Mouse (Mus musculus) kidney, postnatal 4 days (tissue): ENCODE measurements around the gene Kif1c.

Source experiments
- DNase-seq, 2 experiments: peaks; one replicate each; pipeline ENCODE4 v3.0.0; 2021; ENCODE audit warnings: mixed read lengths in 2 of 2

Gene Kif1c

DNA sequence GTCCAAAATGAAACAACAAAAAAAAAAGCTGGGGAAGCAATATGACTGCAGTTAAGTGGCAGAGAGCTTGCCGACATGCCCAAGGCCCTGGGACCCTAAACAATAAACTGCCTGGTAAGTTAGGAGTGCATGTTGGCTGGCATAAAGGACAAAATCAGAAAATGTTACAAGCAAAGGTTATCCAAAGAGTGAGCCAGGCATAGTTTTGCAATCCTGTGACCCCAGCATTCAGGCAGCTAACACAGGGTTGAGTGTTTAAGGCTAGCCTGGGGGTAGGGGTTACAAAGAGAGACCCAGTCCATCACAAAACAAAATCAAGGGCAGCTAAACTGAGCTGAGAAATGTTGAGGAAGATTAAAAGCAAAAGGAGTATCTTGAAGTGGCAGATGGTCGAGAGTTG, 1.3 kb upstream of the Kif1c start:
- no peak for DNase-seq

DNA sequence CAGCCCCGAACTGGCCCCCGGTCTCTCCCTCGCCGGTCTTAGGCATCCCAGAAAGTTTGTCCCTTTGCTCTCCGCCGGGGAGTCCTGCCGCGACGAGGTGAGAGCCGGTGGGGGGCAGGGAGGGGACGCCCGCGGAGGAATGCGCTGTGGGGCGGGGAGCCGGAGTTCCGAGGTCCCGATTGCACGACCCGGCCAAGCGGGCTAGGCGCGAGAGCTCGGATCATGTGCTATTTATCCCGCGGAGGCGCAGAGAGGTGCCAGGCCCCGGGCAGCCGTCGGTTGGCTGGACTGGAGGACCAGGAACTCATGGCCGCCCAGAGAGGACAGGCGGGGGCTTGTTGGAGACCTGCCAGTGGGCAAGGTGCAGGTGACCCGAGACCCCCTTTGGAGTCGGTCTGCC, 265 bp downstream of the Kif1c start:
- DNase-seq = peak; percentile 81 to 87

DNA sequence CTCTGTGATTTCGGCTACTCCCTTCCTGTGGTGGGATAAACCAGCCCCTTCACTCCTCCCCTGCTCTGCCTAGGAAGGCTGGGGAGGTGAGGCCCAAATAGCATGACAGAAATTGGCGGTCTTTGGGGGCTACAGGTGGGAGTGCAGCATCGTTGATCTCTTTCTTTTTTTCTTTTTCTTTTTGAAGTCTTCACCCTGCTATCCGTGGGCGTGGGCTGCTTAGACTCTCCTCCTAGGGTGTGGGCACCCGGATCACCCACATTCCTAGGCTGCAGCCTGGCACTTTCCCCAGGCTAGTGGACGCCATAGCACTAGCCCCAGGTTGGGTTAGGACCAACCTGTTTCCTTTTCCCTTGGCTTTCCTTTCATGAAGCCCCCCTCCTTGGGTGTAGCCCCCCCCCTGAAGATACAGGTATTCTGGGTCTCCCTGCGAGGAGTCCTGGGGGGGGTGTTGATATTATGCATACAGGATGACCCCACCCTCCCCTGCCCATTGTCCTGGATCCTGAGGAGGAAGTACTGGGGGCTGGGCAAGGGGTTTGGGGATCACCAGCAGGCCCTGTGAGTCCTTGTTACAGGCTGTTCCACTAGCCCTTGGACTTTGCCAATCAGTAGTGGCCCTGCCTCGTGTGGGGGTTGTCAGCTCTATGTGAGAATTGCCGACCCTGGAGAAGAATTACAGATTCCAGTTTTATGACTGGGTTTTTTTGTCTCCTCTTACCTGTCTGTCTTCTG, 1.0 kb downstream of the Kif1c start:
- DNase-seq = peak in 1 of 2 experiments; percentile 39

DNA sequence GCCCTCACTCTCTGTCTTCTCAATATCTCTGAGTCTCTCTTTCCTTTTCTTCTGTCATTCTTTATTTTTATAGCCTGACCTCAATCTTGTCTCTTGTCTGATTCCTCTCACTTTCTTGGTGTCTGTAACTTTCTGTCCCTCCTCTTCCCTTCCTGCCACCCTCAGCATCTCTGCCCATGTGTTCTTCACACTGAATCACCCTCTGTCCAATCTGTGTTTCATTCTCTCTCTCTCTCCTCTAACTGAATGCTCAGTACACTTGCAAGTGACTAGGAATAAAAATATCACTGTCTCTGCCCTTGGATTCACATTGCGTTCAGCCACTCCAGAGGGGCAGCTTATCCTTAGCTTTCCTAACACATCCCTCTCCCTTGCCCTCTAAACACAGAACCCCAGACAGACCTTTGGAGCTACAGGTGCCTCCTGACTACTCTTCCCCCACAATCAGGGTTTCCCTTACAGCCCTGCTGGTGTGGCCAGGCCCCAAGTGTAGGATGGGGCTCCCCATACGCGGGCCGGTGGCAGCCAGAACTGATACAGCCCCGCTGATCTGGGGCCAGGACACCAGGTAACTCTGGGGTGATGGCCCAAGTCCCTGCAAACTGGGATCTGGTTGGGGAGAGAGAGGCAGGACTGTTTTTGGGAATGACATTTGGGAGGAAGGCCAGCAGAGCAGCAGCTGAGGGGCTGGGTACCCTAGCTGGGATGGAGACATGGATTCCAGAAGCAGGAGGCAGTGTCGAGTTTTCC, 1.8 kb downstream of the Kif1c start:
- no peak for DNase-seq

DNA sequence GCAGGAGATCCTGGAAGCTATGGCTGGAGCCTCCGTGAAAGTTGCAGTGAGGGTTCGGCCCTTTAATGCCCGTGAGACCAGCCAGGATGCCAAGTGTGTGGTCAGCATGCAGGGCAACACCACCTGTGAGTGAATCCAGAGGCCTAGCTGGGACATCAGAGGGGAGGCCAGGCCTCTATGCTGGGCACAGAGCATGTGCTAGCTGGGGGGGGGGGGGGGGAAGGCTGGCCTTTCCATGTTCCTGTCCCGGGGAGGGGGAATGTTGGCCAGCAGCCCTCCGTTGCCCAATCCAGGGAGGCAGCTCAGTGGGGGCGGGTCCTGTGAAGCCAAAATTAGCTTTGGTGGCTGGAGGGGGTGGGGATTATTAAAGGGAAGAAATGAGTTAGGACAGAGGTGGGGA, 2.4 kb downstream of the Kif1c start:
- peak in 1 of 2 experiments; percentile 12 for DNase-seq

DNA sequence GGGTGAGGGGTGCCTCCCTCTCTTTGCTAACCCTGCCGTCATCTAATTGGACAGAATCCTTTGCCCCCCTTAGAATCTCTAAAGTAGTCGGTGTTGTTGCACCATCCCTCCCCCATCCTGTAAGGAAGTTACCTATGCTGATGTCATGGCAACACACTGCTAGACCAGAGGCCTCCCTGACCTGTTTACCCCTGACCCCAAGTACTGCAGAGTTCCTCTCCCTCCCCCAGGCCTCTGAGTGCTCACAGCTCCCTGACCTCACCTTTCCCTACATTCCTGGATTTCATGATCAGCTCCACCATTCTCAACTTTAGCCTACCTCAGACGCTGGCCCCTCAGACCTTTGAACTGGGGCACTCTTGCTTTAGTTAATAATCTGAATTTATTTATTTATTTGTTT, 5.8 kb downstream of the Kif1c start:
- DNase-seq = no peak

DNA sequence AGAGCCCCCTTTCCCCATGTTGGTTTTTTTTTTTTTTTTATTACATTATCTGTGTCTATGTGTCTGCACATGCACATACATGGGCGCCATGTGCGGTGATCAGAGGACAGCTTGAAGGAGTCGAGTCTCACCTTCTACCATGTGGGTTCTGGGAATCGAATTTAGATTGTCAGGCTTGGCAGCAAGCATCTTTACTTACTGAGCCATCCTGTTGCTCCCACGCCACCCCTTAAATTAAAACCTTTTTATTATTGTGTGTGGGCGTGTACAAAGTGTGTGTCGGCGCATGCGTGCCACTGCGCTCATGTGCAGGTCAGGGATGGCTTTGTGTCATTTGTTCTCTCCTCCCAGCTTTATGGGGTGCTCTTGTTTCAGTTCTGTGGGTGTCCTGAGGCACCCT, 10.7 kb downstream of the Kif1c start:
- DNase-seq = no peak

DNA sequence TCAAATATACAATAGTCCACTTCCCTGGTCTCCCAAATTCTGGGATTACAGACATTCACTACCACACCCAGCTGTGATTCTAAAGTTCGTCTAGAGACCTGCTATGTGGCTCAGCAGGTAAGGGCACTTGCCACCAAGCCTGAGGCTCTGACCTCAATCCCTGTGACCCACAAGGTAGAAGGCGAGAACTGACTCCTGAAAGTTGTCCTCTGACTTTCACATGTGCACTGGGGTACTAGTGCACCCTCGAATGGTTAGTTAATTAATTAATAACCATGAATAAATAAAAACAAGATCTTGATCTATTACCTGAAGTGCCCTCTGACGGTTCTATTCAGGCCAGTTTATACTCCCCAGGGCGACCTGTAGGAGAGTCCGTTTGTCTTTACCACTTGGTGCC, 12.9 kb downstream of the Kif1c start:
- no peak for DNase-seq

DNA sequence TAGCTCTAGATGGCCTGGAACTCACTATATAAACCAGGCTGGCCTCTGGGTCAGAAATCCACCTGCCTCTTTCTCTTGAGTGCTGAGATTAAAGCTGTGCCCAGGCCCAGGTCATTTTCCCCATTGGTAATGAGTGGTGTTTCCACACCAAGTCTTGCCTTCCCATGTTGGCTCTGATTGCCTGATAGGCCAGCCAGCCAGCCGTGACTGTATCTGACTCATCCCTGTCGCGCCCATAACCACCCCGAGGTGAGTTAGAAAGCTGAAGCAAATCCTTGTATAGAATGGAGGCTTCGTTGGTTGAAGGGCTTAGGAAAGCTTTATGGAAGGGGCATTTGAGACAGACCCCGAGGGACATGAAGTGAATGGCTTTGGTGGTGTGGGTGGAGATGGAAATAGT, 15.5 kb downstream of the Kif1c start:
- no peak for DNase-seq

DNA sequence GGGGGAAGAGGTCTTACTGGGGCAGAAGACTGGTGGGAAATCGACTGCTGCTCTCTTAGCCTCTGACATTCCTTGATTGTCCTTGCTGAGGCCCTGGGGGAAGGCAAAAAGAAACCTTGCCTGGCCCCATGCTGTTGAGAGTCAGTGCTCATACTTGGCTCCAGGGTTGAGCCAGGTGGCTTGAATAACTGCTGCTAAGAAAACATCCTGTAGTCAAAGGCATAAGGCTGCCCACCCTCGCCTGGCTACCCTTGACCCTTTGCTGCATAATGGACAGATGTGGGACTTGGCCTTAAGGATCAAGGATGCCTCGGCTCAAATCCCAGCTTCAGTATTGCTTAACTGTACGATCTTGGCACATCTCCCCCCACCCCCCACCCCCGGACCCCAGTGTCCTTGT, 18.1 kb downstream of the Kif1c start:
- DNase-seq = no peak

DNA sequence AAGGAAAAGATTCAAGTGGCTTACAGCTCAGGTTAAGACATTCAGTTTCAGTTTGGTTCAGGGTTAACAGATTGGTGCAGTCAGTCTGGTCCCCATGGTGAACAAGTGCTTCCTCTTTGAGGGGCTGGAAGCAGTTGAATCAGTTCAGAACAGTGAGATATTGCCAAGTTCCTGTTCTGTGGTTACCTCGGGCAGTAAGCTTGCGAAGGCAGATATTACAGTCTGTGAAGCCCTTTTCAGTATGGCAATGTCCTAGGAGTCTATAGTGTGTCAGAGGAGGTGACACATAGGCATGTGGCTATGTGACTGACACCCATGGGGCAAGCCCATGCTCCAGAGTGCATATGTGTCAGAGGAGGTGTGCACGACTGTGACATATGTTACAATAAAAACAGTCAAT, 20.2 kb downstream of the Kif1c start:
- DNase-seq = no peak

DNA sequence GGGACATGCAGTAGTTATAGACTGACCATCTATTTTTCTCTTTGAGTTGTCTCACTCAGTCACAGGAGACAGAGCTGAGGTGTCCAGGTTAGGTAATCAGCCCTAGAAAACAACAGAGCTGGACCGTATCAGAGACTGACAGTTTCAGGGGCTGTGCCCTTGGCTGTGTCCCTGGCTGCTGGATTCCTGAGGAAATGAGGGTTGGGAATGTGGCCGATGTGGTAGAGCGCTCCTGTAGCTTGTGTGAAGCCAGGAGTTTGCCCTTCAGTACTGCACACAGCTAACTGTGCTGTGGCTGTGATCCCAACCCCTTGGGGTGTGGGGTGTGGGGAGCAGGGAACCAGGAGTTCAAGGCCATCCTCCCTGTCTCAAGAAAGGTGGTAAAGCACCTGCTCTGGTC, 20.7 kb downstream of the Kif1c start:
- no peak for DNase-seq

DNA sequence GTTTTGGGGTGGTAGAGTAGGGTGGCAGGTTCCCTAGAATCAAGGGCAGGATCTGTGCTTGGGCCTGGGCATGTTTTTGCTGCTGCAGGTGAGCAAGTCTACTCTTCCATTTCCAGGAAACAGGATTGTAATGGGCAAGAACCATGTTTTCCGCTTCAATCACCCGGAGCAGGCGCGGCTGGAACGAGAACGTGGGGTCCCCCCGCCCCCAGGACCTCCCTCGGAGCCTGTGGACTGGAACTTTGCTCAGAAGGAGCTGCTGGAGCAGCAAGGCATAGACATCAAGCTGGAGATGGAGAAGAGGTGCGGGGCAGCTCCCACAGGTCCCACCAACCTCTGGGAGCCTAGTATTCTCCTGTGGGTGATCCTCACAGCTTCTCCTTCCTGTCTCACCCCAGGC, 24.4 kb downstream of the Kif1c start:
- no peak for DNase-seq

DNA sequence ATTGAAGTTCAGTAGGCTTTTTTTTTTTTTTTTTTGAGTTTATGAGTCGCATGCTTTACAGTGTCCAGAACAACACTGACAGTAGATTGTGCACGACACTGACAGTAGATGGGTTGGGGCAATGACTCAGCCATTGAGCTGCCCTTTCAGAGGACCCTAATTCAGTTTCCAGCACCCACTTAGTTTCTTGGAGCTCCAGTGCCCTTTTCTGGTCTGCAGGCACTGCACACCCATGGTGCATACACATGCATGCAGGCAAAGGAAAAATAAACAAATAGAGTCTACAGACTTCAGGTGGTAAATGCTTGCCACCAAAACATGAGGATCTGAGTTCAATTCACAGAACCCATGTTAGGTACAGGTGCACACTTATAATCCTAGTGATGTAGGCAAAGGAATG, 26.2 kb downstream of the Kif1c start:
- no peak for DNase-seq

DNA sequence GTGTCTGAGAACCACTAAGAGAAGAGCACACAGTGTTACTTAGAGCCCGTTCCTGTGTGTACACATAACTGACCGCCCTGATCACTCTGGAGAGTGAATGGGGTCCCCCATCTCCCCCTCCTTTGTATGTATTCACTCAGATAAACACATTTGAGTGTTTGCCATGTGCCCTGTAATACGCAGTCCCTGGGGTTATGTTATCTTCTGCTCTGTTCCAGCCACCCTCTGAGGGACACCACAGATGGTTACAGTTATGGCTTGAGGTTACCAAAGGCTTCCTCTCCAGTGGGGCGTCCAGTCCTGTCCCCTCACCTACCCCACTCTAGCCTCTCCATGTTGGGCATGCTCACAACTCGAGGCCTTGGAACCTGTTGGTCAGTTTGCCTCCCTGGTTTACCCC, 27.0 kb downstream of the Kif1c start:
- no peak for DNase-seq

DNA sequence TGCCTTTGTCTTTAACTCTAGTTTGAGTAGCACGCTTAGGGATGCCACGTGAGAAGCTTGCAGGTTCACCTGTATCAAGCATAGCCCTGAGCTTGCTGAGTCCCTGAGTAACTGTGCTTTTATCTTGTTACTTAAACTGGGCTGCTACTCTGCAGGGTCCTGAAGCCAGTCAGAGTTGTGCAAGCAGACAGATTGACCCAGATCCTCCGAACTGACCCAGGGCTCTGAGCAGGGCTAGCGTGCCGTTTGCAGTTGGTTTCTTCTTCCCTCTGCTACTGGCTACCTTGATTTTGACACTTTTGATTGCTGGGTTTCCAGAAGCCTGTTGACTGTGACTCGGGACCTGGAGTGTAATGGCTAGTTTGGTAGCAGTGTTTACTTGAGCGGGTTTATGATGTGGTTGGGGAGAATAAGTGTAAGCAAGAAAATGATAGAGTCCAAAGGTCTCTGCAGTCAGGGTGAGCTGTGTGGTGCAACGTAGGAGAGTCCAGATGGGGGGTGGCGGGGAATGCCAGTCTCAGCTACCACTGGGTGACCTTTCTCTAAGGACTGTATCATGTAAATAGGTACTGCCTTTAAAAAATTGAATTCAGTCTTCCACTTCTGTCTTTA, 30.2 kb downstream of the Kif1c start:
- DNase-seq = peak; percentile 25 to 49

DNA sequence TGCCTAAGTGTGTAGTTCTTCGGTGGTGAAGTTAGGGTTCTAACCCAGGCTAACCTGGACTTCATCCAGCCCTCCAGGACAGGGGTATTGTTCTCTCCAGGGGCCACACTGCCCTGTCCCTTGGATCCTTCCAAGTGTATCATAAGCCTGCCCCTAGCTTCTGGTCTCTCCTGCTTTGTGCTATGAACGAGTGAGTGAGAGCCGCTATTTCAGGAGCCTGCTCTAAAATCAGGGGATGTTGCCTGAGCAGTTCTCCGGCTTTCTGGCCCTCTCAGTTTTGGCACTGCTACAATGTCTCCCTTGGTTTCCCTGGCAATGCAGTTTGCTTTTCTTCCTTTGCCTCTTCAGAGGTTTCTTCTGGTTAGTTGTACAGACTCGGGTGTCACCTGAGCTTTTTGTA, 30.8 kb downstream of the Kif1c start:
- DNase-seq = no peak

DNA sequence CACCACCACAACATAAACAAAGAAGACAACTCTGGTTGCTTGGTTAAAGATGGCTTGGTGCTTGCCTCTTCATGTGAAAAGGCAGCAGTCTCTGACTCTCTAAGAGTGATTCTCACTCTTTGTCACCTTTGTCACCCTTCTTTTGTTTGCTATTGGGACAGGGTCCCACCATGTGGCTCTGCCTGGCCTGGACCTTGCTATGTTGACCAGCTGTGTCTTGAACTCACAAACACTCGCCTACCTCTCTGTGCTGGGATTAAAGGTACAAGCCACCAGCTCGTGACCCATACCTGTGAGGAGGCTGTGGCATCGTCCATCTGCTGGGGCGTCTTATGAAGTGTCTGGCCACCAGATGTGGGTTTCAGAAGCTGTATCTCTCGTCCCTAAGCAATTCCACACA, 32.9 kb downstream of the Kif1c start:
- no peak for DNase-seq

DNA sequence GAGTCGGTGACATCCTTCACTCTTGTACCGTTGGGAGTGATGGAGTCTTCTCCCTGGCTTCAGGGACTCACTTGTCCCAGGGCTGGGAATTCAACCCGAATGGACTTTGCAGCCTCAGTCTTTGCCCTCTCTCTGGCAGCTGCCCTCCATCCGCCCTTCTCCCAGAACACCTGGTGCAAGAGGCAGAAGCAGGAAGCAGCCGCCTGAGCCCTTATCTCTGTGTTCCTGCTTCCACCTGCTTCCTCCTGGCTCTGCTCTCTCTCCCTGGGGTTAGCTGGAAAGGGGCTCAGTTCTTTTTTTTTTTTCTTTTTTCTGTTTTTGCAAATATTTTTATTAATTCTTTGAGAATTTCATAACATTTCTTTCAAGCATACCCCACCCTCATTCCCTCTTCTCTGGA, 37.4 kb downstream of the Kif1c start:
- no peak for DNase-seq

DNA sequence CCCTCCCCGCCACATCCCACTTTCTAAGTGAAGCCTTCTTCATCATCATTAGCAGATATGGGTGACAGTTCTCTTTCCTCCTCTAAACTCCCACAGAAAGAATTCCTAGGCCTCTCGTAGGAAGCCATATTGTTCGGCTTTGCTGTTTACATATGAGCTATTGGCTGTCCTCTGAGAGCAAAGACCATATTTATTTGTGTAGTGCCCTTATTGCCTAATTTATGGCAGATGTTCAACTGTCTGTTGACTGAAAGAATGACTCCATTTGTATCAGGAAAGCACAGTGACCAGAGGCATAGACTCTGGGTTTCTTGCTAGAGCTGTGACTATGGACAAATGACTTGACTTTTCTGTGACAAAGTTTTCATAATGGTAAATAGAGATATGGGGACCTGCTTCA, 41.3 kb downstream of the Kif1c start:
- DNase-seq = no peak

DNA sequence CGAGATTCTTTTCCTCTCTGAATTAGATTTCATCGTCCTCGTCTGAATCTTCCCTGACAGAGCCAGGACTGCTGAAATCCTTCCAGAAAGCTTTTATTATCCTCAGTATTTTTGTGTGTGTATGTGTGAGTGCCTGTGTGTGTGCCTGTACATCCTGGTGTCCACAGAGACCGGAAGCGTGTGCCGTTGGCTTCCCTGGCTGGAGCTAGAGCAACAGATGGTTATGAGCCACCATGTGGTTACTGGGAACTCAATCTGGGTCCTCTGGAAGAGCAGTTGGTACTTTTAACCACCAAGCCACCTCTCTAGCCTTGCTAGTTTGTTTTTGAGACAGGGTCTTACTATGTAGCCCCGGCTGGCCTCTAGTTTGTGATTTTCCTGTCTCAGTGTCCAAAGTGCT, 41.8 kb downstream of the Kif1c start:
- no peak for DNase-seq

DNA sequence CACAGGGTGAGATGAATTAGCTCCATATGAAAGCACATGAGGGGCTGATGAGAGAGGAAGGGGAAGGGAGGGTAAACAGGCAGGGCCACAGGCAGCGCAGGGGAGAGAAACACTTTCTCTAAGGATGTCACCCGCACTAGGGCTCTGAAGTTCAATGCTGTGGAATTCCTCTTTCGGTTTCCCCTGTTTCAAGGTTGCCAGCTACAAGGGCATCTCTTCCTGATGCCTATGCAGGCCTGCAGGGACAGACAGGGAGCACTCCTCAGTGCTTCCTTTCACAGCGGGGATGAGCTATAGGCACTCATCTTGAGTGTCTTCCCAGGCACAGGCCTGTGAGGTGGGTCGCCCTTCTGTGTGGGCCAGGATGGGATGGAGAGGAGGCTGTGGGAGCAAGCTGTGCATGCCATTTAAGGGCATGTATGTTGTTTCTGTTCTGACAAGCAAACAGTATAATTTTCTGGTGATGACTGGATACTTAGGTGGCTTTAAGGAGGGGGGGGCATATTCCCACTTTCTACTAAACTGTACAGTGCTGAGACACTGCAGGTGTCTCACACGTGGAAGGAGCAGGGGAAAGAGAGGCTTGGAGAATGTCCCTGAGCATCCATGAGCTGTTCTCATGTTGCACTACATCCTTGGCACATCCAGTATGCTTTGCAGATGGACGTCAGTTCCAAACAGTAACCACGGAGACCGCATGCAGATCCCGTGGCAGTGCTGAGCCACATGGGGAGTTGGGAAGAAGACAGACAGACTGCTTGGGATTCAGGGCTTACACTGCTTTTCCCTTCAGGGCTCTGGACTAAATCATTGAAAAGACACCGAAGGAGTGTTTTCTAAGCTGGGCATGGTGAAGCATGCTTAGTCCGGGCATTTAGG, 42.5 kb downstream of the Kif1c start:
- no peak for DNase-seq

DNA sequence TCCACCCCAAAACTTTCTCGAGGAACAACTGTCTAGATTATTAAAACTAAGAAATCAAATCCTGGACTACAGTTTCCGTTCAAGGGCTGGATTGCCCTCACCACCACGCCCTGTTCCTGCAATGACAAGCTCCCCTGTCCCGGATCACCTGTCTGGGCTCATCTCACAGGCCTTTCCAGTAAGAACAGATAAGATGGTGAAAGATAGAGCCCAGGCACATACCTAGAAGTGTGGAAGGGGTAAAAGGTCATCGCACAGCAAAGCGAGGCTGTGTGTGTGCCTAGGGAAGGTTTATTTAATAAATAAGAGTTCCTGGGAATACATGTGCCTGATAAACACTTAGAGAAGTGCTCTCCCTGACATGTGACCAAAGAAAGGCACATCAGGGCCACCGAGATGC, 45.3 kb downstream of the Kif1c start:
- no peak for DNase-seq
